Mouse (Mus musculus): ENCODE measurements around the gene Syn2. TPM values are rescaled to one million over a fixed set of nuclear protein-coding genes. Genes with fewer than 3 reads are reported as not detected.
"Not testable (repeated sequence)": the region's sequence is repeated elsewhere in the genome, so short reads cannot be mapped to it uniquely, and the experiment has no call there.

Syn2 gene
- polyA plus RNA-seq, 1 experiment: 33.6 TPM

- DNase-seq (ENCODE audit: low read depth): no peak
Measured at GRCm38 (mm10) chr6:115174845-115175244, 40.1 kb downstream of the Syn2 start.

DNA sequence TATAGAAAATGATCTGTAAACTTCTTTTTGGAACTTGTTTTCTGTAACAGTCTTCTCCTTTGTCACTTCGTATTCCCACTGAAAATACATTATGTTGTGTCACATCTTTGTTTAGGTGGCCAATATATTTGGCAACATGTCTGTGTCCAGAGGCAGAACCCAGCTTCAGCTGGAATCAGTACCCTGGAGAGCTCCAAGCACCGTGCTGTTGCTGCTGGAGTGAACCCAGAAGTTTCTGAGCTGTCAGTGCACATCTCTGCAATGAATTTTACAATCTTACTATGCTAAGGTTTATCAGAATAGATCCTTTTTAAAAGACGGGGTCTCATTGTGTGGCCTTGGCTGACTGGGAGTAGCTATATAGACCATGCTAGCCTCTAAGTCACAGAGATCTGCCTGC is 44.1 kb downstream of the Syn2 start:
- no peak for DNase-seq (ENCODE audit: low read depth)

DNA sequence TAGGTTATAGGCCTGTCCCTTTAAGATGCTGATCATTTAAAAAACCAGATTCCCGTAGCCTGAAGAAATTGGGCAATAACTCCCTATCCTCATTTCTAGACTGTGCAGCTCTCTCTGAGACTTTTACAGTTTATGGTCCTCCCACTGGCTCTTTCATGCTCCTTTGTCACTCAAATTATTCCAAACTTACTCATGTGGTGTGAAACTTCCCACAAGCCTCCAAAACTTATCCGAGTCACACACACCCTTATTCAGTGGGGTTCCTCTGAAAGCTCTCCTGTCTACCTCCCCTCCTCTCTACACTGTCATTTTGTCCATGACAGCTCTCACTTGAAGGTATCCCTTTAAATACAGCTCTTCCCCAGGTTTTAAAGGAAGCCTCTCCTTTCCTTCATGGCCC is 46.4 kb downstream of the Syn2 start:
- DNase-seq (ENCODE audit: low read depth): no peak

DNA sequence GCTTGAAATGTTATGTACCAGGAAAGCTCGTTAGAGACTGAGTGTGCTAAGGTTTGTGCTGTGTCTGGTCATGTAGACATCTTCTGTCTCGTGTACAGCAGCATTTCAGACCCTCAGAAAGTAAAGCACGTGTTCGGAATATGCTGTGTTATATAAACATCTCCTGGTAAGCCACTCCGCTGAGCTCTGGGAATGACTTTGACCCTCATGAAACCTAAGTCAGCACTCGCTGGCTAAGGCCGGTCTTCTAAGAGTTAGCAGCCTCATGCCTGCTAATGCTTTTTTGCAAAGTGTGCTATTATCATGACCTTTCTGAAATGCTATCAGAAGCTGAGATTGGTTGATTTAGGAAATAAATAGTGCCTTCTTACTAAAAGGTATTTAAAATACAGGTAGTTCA is 56.4 kb downstream of the Syn2 start:
- DNase-seq (ENCODE audit: low read depth): no peak

- no peak for DNase-seq (ENCODE audit: low read depth)
Measured at GRCm38 (mm10) chr6:115200753-115201152, 66.1 kb downstream of the Syn2 start.

GRCm38 (mm10) chr6:115203029-115203428 is 68.3 kb downstream of the Syn2 start:
- no peak for DNase-seq (ENCODE audit: low read depth)

- peak; percentile 71 for DNase-seq (ENCODE audit: low read depth)
Measured at GRCm38 (mm10) chr6:115210187-115210586, 75.5 kb downstream of the Syn2 start.

DNA sequence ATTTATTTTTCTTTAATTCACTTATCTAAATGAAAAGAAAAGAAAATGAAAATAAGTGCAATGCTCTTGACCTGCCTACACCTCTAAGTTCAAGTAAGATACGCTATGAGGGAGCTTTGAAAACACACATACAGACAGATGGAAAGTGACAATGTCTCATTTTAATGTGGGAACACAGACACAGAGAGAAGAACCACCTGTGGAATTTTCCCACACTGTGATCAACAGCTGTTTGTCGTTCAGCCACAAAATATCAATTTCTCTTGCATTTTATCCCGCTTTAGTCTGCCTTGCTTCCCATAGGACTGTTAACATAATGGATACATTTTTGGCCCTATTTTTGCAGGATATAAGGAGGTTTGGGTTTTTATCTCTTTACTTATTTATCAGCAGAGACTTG is 76.1 kb downstream of the Syn2 start:
- DNase-seq (ENCODE audit: low read depth): no peak

DNA sequence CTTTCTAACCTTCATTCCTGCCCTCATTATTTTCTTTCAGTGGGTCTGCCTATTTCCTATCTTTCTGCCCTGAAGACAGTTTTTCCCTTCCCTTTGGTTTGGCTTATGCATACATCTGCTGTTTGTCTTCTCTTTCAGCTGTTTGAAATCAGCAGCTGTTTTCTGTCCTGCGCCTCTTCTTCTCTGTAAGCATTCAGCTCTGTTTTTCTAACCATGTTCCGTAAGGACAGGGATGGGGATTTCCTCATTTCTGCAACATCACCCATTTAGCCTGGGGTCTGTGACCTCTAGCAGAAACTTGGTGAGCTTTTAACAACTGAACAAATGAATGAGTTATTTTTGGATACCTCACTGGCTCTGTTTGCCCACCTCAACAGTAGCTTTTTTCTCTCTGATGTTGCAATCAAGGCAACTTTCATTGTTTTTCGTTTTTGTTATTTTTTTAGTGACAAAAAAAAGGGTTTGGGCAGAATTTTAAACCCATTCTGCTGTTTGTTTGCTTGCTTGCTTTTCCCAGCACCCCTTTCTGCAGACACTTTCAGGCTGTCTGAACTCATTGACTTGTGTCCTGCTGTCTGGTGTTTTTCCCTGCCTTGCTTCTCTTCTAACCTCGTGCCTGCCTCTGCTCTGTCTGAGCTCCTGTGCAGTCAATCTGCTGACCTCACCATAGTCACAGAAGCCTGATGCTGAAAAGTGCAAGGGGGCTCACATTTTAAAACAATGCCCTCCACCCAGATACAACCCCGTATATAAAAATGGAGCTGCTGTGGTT is 77.6 kb downstream of the Syn2 start:
- peak; percentile 45 for DNase-seq (ENCODE audit: low read depth)

- peak; percentile 79 for DNase-seq (ENCODE audit: low read depth)
Measured at GRCm38 (mm10) chr6:115213129-115213528, 78.4 kb downstream of the Syn2 start.

- no peak for DNase-seq (ENCODE audit: low read depth)
Measured at GRCm38 (mm10) chr6:115221215-115221641, 86.5 kb downstream of the Syn2 start.

DNA sequence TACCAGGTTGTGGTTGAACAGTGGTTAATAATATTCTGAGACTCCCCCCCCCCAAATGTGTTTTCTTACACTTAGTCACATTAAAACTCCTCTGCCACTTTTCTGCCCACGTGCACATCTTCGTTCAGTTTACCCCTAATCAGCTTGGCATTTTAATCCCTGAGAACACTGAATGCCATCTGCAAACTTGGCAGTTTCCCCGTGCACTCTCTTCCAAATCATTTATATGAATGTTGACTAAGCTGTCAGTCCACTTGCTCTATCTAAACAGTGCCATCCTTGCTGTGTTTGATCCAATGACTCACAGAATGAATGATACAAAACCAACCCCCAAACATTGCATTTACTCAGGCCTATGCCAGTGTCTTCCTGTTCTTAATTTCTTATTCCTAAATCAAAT is 90.8 kb downstream of the Syn2 start:
- no peak for DNase-seq (ENCODE audit: low read depth)

DNA sequence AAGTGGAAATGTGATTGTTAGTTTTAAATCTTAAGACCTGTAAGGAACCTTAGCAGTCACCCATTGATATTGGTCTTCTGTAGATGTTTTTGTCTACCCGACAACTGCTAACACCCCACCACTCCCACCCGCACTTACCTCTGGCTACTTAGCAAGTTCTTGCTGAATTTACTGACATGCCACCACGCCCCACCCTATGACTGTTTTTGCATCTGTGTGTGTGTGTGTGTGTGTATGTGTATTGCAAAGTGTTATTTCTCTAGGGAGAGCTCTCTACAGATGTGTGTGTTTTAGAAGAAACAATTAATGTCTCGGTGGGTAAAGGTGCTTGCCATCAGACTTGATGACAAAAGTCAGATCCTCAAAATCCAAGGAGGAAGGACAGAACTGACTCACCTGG is 92.3 kb downstream of the Syn2 start, which contains the start of gene Gm17482:
TSS of gene Gm17482 (plus strand) at position 301 of the 400 bp plus-strand sequence.
- no peak for DNase-seq (ENCODE audit: low read depth)

DNA sequence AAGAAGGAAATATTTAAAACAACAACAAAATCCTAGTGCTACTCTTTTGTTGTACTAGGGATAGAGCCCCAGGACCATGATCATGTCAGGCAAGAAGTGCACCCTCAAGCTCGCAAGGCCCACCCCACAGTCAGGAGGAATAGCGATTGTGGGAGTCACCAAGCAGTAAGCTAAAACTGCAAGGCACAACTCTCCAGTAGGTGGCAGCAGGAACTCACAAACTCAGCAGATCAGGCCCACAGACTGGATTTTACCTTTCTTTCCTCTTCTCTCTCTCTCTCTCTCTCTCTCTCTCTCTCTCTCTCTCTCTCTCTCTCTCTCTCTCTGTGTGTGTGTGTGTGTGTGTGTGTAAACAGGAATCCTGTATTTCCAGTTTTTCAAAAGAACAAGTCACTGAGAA is 92.8 kb downstream of the Syn2 start:
- DNase-seq (ENCODE audit: low read depth): no peak

DNA sequence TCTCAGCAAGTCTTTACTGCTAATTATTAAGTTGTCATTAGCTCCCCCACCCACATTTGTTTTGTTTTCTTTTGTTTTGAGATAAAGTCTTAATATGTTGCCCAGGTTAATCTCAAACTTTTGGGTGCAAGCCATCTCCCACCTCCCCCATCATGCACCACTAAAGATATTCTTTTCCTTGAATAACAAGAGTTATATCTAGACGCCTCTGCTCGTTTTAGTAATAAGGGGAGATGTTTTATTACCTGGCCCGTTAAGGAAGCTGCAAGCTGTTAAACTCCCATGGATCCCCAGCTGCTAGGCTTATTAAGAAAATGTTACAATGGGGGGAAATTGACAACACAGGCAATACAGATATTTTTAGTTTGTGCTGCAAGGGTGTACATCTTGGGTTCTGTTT is 95.9 kb downstream of the Syn2 start:
- DNase-seq (ENCODE audit: low read depth): no peak

- no peak for DNase-seq (ENCODE audit: low read depth)
Measured at GRCm38 (mm10) chr6:115231836-115232235, 97.1 kb downstream of the Syn2 start.

- DNase-seq (ENCODE audit: low read depth): no peak
Measured at GRCm38 (mm10) chr6:115232562-115232961, 97.9 kb downstream of the Syn2 start.

- no peak for DNase-seq (ENCODE audit: low read depth)
Measured at GRCm38 (mm10) chr6:115238031-115239027, 103.6 kb downstream of the Syn2 start.

DNA sequence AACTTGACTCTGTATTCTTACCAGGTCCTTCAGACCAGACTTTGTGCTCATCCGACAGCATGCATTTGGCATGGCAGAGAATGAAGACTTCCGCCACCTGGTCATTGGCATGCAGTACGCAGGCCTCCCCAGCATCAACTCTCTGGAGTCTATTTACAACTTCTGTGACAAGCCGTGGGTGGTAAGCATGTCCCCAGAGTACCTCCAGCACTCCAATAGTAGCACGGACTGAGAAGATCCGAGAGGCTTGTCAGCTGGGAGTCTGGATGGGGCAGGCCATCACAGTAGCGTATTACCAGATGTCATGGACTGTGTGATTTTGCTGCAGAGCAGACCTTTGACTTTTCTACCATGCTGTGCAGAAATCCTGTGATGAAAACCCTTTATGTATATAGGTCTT is 104.6 kb downstream of the Syn2 start:
- no peak for DNase-seq (ENCODE audit: low read depth)

GRCm38 (mm10) chr6:115240431-115240830 is 105.7 kb downstream of the Syn2 start:
- not testable (repeated sequence) for DNase-seq (ENCODE audit: low read depth)

- DNase-seq (ENCODE audit: low read depth): no peak
Measured at GRCm38 (mm10) chr6:115241131-115241699, 106.5 kb downstream of the Syn2 start.

GRCm38 (mm10) chr6:115241939-115242338 is 107.2 kb downstream of the Syn2 start:
- DNase-seq (ENCODE audit: low read depth): no peak
